Mouse (Mus musculus) hindbrain, embryonic 12.5 days (tissue): ENCODE measurements around the gene Xk. TPM values are rescaled to one million over a fixed set of nuclear protein-coding genes. Genes with fewer than 3 reads are reported as not detected.
A peak's percentile ranks its signal among the peaks of the same experiment; 100 is the strongest.

Experiments
- ATAC-seq: fragments of 200-750 bp; cut with Nextera tagmentation; 2 replicates; pipeline ENCODE4 v1.8.0; 2017; ENCODE audit warnings: moderate TSS enrichment; ENCODE audit not compliant: low FRiP score
- H3K27ac ChIP-seq: fragments of 300-500 bp; sonication (generic); 2 replicates; pipeline ENCODE4 v1.5.1; 2016; ENCODE audit warnings: mild to moderate bottlenecking
- H3K27me3 ChIP-seq: fragments of 300-500 bp; sonication (generic); 2 replicates; pipeline ENCODE4 v1.6.1; 2016; ENCODE audit warnings: mild to moderate bottlenecking
- H3K36me3 ChIP-seq: fragments of 300-500 bp; sonication (generic); 2 replicates; pipeline ENCODE4 v1.6.1; 2016; ENCODE audit warnings: mild to moderate bottlenecking
- H3K4me1 ChIP-seq: fragments of 300-500 bp; sonication (generic); 2 replicates; pipeline ENCODE4 v1.6.1; 2016
- H3K4me2 ChIP-seq: fragments of 300-500 bp; sonication (generic); replicated peaks from 2 replicates; pipeline ENCODE4 v1.6.1; 2016; ENCODE audit warnings: mild to moderate bottlenecking
- H3K4me3 ChIP-seq: fragments of 300-500 bp; sonication (generic); 2 replicates; pipeline ENCODE4 v1.5.1; 2016; ENCODE audit warnings: mild to moderate bottlenecking
- H3K9ac ChIP-seq: fragments of 300-500 bp; sonication (generic); 2 replicates; pipeline ENCODE4 v1.6.1; 2016; ENCODE audit warnings: mild to moderate bottlenecking, moderate library complexity
- H3K9me3 ChIP-seq: fragments of 300-500 bp; sonication (generic); replicated peaks from 2 replicates; pipeline ENCODE4 v1.6.1; 2016; ENCODE audit warnings: mild to moderate bottlenecking
- WGBS: fragments of 180-500 bp; shearing (Covaris S2); methylation state at CpG from one replicate; pipeline ENCODE4 v1.1.7; 2016; 5-methylcytosine and 5-hydroxymethylcytosine counted together
- polyA plus RNA-seq: library from polyadenylated mRNA; unstranded; fragments of >200 nt; fragmentation: Nextera tagmentation; extraction: Ambion mirVana; gene quantifications from 2 replicates; pipeline ENCODE4 v1.2.1, GENCODE M21; 2016

The Xk gene
- 3.9 and 4.4 TPM in 2 replicates for polyA plus RNA-seq

GRCm38 (mm10) chrX:9272460-9273361 lies at the start of gene Xk:
Gene Xk (plus strand): TSS chrX:9272756.
- no peaks in the 10 kb centered on the region for H3K36me3 ChIP-seq
- peak within 1 kb of the TSS; percentile 44; the same call in 1 of the 2 replicates for H3K27ac ChIP-seq
- H3K4me2 ChIP-seq, result peak within 1 kb of the TSS; percentile 51
- no peaks in the 10 kb centered on the region for H3K27me3 ChIP-seq
- H3K9me3 ChIP-seq, result no peaks in the 10 kb centered on the region
- WGBS, result 14% methylated on average over 47 of the region's 94 CpGs
- H3K9ac ChIP-seq, result peak within 1 kb of the TSS; percentile 57
- H3K4me1 ChIP-seq, result no peaks in the 10 kb centered on the region
- ATAC-seq, result peak; percentile 92
- H3K4me3 ChIP-seq, result peak within 1 kb of the TSS; percentile 58

GRCm38 (mm10) chrX:9227105-9227504 lies 45.5 kb upstream of the Xk start:
- no peak overlapping the region for H3K27ac ChIP-seq
- H3K9me3 ChIP-seq, result no peaks in the 10 kb centered on the region
- H3K4me3 ChIP-seq, result no peak overlapping the region
- ATAC-seq, result no peak
- 66% methylated on average over 2 of the region's 2 CpGs for WGBS
- no peak overlapping the region for H3K9ac ChIP-seq
- H3K27me3 ChIP-seq, result no peaks in the 10 kb centered on the region
- H3K36me3 ChIP-seq, result no peaks in the 10 kb centered on the region
- no peaks in the 10 kb centered on the region for H3K4me1 ChIP-seq
- H3K4me2 ChIP-seq, result no peak overlapping the region

- no peak for ATAC-seq
- Histone ChIP-seq H3K9me3 (no peaks in the 10 kb centered on the region), H3K27ac (no peak overlapping the region), H3K4me2 (no peak overlapping the region), H3K4me3 (no peak overlapping the region), H3K36me3 (no peaks in the 10 kb centered on the region), H3K9ac (no peak overlapping the region), H3K27me3 (no peaks in the 10 kb centered on the region), H3K4me1 (no peaks in the 10 kb centered on the region)
- 70% methylated on average over 5 of the region's 5 CpGs for WGBS
Measured at GRCm38 (mm10) chrX:9240737-9241591, 31.6 kb upstream of the Xk start.

- no peak overlapping the region for H3K27ac ChIP-seq
- no peaks in the 10 kb centered on the region for H3K4me1 ChIP-seq
- H3K9ac ChIP-seq, result no peak overlapping the region
- H3K9me3 ChIP-seq, result no peaks in the 10 kb centered on the region
- 65% methylated on average over 8 of the region's 8 CpGs for WGBS
- no peak overlapping the region for H3K4me2 ChIP-seq
- no peaks in the 10 kb centered on the region for H3K36me3 ChIP-seq
- no peaks in the 10 kb centered on the region for H3K27me3 ChIP-seq
- H3K4me3 ChIP-seq, result no peak overlapping the region
- ATAC-seq, result no peak
Measured at GRCm38 (mm10) chrX:9243381-9243864, 29.1 kb upstream of the Xk start.

GRCm38 (mm10) chrX:9244603-9245336 lies 27.8 kb upstream of the Xk start:
- H3K27ac ChIP-seq, result no peak overlapping the region
- no peaks in the 10 kb centered on the region for H3K9me3 ChIP-seq
- WGBS, result 62% methylated on average over 12 of the region's 12 CpGs
- no peak overlapping the region for H3K9ac ChIP-seq
- no peak overlapping the region for H3K4me3 ChIP-seq
- H3K4me1 ChIP-seq, result no peaks in the 10 kb centered on the region
- H3K27me3 ChIP-seq, result no peaks in the 10 kb centered on the region
- H3K36me3 ChIP-seq, result no peaks in the 10 kb centered on the region
- H3K4me2 ChIP-seq, result no peak overlapping the region
- peak; percentile 61; the same call in 1 of the 2 replicates for ATAC-seq

GRCm38 (mm10) chrX:9248911-9249310 lies 23.6 kb upstream of the Xk start:
- Histone ChIP-seq H3K4me1 (no peaks in the 10 kb centered on the region), H3K36me3 (no peaks in the 10 kb centered on the region), H3K9ac (no peak overlapping the region), H3K9me3 (no peaks in the 10 kb centered on the region), H3K4me3 (no peak overlapping the region), H3K27me3 (no peaks in the 10 kb centered on the region), H3K27ac (no peak overlapping the region), H3K4me2 (no peak overlapping the region)
- no peak for ATAC-seq
- WGBS, result 56% methylated on average over 5 of the region's 5 CpGs

DNA sequence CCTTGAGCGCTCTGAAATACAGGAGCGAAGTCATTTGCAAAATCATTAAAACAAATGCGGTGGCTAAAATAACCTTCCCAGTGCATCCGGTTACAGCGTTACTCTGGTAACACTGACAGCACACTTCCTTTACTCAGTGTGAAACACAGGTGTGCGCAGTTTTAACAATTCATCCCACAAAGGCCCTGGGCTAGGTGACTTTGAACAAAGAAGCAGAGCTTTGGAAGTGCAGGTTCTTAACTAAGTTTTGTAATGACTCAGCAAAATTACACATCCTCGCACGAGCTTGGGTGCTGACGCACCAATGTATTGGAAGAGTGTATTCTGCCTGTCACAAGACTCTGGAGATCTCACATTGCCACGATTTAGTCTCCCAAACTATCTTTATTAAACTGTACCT lies 18.6 kb upstream of the Xk start:
- no peak for ATAC-seq
- no peaks in the 10 kb centered on the region for H3K9me3 ChIP-seq
- H3K36me3 ChIP-seq, result no peaks in the 10 kb centered on the region
- no peak overlapping the region for H3K9ac ChIP-seq
- H3K27me3 ChIP-seq, result no peaks in the 10 kb centered on the region
- H3K4me3 ChIP-seq, result no peak overlapping the region
- H3K27ac ChIP-seq, result no peak overlapping the region
- H3K4me2 ChIP-seq, result no peak overlapping the region
- H3K4me1 ChIP-seq, result no peaks in the 10 kb centered on the region
- WGBS, result 80% methylated on average over 10 of the region's 10 CpGs

- Histone ChIP-seq H3K9me3 (no peaks in the 10 kb centered on the region), H3K27me3 (no peaks in the 10 kb centered on the region), H3K4me3 (no peak overlapping the region), H3K27ac (no peak overlapping the region), H3K4me2 (no peak overlapping the region), H3K9ac (no peak overlapping the region), H3K36me3 (no peaks in the 10 kb centered on the region), H3K4me1 (no peaks in the 10 kb centered on the region)
- no peak for ATAC-seq
- WGBS, result 94% methylated on average over 3 of the region's 3 CpGs
Measured at GRCm38 (mm10) chrX:9254901-9255300, 17.7 kb upstream of the Xk start.

DNA sequence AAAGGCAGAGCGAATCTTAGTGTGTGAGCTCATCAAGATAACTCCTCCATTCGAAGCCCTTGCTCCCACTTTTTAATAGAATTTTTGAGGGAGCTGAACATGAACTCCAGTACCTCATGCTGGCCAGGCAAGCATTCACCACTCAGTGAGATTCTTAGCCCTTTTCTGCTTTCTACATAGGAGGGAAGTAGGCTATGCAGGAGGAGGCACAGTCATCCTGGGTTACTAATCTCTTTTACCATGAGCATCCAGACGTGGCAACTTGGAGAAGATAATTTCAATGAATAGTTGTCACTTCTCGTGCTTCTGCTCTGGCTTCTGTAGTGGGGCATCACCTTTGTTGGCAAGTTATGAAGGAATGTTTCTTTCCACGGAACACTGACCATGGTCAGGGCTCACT lies 15.8 kb upstream of the Xk start, which contains the start of gene Gm14862:
Gene Gm14862, minus strand, starts transcription at position 134 of the 400 bp plus-strand sequence.
- Histone ChIP-seq H3K27me3 (no peaks in the 10 kb centered on the region), H3K27ac (no peak within 1 kb of the TSS), H3K9me3 (no peaks in the 10 kb centered on the region), H3K4me2 (no peak within 1 kb of the TSS), H3K36me3 (no peaks in the 10 kb centered on the region), H3K9ac (no peak within 1 kb of the TSS), H3K4me1 (no peaks in the 10 kb centered on the region), H3K4me3 (no peak within 1 kb of the TSS)
- no peak for ATAC-seq
- 87% methylated on average over 5 of the region's 5 CpGs for WGBS

DNA sequence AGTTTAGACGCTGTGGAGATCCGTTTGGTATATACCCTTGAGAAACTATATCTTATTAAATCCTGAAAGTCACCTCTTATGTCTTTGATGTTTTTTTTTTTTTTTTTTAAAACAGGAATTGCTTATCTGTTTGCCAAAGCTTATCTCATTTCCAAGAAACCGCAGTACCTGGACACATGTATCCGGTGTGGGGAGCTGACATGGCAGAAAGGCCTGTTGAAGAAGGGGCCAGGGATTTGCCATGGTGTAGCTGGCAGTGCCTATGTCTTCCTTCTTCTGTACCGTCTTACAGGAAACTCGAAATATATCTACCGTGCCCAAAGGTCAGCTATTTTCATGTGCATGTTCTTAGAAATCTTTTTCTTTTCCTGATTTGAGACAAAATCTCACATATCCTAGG lies 14.7 kb upstream of the Xk start:
- H3K9ac ChIP-seq, result no peak overlapping the region
- no peak for ATAC-seq
- H3K4me2 ChIP-seq, result no peak overlapping the region
- no peak overlapping the region for H3K27ac ChIP-seq
- 90% methylated on average over 7 of the region's 7 CpGs for WGBS
- H3K9me3 ChIP-seq, result no peaks in the 10 kb centered on the region
- H3K4me3 ChIP-seq, result no peak overlapping the region
- H3K36me3 ChIP-seq, result no peaks in the 10 kb centered on the region
- no peaks in the 10 kb centered on the region for H3K27me3 ChIP-seq
- H3K4me1 ChIP-seq, result no peaks in the 10 kb centered on the region

- no peaks in the 10 kb centered on the region for H3K36me3 ChIP-seq
- no peak overlapping the region for H3K27ac ChIP-seq
- no peak overlapping the region for H3K4me2 ChIP-seq
- H3K9me3 ChIP-seq, result no peaks in the 10 kb centered on the region
- H3K27me3 ChIP-seq, result no peaks in the 10 kb centered on the region
- H3K4me3 ChIP-seq, result no peak overlapping the region
- no peaks in the 10 kb centered on the region for H3K4me1 ChIP-seq
- ATAC-seq, result no peak
- WGBS, result 92% methylated on average over 1 of the region's 1 CpGs
- no peak overlapping the region for H3K9ac ChIP-seq
Measured at GRCm38 (mm10) chrX:9259267-9259666, 13.3 kb upstream of the Xk start.

- no peak for ATAC-seq
- WGBS, result 60% methylated on average over 3 of the region's 3 CpGs
- Histone ChIP-seq H3K9me3 (no peaks in the 10 kb centered on the region), H3K9ac (no peak overlapping the region), H3K4me3 (no peak overlapping the region), H3K4me1 (no peaks in the 10 kb centered on the region), H3K36me3 (no peaks in the 10 kb centered on the region), H3K27ac (no peak overlapping the region), H3K4me2 (no peak overlapping the region), H3K27me3 (no peaks in the 10 kb centered on the region)
Measured at GRCm38 (mm10) chrX:9271112-9271511, 1.4 kb upstream of the Xk start.
